Mouse (Mus musculus) spleen, adult 2 months (tissue): Measurements from ENCODE around the gene Ppdpf.

ENCODE experiments used
- CTCF ChIP-seq: fragments of 200-500 bp; IDR thresholded peaks from 2 replicates; pipeline ENCODE4 v1.5.1; 2011; ENCODE audit warnings: mild to moderate bottlenecking, inconsistent platforms; ENCODE audit not compliant: insufficient read depth, insufficient read length, insufficient replicate concordance; ENCODE audit errors: extremely low read depth
- POLR2A ChIP-seq: fragments of 200-500 bp; IDR thresholded peaks from 2 replicates; pipeline ENCODE4 v1.6.1; 2011; ENCODE audit warnings: low read depth, low read length, inconsistent platforms

DNA sequence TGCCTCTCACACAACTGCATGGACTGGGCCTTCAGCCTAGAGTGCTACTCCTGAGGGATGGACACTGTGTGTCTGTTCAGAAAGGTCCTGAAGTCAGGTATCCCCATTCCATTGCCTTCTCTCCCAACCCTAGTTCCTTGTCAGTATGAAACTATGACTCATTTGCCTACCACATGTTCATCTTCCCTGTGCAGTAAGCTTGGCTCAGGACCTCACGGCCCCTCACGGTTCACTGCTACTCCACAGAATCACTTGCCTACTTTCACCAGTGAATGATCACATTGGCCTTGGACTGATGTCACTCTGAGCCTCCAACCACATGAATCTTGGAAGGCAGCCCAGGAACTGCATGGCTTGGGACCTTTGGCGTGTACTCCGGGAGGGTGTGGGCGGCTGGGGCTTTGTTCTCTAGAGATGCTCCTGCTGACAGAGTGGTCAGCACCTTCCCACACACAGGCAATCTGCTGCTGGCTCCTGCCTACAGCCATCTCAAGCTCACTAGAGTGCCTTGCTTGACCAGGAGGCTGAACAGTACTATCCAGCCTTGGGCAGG, 47.3 kb upstream of the Ppdpf start:
- TF ChIP-seq CTCF (no peak), POLR2A (no peak)
